Mouse (Mus musculus): ENCODE measurements at regions not wholly inside any gene's neighbourhood (a gene's known extent, or its start where the extent isn't known, plus 50 kb on each side); places are given as distances from the start of the nearest gene placed in this dataset.
A peak's percentile ranks its signal among the peaks of the same experiment; 100 is the strongest.

DNA sequence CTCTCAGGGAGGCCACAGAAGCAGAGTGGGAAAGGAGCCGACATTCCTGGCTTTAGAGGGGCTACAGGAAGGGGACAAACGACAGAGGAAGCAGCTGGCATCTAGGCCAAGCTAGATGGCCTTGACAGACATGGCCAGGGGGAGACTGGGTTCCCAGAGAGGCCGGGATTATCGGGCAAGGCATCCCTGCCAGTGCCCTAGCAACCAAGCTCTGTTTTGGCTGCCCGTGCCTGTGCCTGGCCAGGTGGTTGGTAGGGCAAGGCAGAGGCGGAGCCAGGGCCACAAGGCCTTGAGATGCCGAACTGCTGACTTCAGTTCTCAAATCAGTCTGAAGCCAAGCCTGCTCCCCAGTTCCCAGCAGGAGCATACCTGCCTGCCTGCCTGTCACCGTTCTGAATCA lies 142.7 kb downstream of the Vegfa start:
- DNase-seq (ENCODE audit: low spot score) = peak; percentile 66

DNA sequence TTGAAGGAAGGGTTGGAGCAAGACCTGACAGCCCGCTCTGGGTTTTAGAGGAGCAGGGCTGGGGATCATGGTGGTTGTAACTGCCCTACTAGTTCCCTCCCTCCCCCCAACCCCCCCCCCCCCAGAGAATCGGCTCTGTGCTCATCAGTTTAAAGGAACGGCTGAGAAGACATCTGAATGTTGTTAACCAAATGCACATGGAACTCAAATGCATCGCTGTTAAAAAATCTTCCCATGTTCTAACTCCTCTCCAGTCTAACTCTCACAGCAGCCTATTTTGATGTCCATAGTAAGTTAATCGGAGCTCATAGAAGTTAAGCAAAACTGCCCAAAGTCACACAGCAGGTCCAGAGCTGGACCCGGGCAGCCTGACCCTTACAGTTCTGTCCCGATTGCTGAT lies 143.1 kb downstream of the Vegfa start:
- DNase-seq (ENCODE audit: low spot score) = no peak

DNA sequence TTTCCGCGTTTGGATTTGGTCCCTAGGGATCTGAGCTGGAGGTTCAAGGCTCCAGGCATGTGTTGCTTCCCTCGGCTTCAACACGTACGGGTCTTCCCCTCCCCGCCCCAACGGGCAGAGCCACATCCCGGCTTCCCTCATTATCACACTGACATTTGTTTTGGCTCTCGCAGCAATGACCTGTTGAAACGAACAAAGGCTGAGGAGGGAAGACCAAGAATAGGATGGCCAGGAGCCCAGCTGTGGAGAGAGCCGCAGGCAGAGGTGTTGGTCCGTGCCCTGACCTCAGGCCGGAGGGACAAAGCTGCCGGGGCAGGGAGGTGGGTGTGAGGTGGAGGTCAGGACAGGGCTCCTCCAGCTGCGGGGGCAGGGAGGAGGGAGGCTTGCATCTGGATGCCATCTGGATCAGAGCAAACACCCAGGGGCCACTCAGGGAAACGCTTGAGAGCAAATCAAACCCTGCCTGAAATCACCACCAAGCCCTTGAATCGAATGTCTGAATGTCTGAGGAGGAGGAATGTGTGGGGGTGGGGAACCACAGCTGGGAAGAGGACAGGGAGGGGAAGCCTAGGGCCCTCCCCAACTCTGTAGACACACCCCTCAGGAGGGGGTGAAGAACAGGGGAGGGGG lies 145.6 kb downstream of the Vegfa start:
- no peak for DNase-seq (ENCODE audit: low spot score)

DNA sequence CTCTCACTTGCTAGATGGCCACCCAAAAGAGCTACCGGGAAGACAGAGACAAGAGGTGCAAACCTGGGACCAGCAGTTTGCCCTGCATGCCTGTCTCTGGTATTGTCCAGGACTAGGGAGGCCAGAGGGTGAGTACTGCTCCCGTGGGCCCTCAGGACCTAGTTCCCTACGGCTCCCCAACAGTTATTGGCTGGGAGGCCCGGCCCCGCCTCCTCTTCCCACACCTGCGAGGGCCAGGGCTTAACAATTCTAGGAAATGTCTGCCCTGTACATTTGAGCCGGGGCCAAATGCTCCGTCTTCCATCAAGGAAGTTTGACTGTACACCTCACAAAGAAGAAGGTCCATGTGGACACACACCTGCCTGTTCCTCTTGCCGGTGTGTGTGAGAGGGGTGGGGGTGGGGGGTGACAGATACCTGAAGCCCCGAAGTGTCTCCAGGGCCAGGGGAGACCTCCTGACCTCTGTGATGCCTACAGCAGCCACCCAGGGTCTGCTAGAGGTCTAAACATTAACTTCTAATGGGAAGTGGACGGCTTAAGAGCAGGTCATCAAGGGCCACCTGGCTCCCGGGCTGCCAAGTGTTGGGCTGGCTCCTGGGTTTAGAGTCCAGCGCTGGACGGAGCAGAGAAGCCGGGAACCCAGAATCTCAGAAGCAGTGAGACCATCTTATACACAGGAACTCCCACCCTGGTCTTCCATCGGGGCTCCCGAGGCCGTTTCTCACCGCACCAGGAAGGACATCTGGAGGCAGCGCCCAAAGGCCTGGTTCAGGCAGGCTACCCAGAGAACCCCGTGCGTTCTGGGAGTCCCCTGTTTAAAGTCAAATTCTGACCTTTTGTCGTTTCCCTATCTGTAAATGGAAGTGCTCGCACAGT lies 146.5 kb downstream of the Vegfa start:
- no peak for DNase-seq (ENCODE audit: low spot score)

DNA sequence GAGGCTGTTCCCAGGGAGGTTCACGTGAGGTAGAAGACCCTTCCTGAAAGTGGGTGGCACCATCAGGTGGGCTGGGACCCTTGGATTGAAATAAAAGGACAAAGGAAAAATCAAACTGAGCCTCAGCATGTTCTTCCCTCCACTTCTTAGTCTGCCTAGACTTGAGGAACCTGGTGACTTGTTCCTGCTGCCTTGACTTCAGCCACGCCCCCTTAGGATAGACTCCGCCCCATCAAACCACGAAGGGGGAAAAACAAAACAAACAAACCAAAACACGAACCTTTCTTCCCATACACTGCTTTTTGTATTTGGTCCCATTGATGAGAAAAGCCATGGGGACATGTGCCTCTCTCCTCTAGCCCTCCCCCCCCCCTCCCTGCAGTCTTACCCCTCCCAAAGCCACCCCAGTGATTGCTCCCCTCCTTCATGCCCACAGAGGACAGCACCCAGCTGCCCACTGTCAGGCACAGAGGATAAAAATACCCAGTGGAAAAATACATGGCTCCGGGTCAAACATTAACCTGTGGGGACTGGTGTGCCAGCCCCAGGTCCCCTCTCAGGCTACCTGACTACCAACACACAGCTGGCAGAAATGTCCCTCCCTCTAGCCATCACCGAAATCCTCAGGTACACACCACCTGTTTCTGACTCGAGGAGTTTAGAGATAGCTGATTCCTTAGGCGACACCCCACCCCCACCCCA lies 148.0 kb downstream of the Vegfa start:
- no peak for DNase-seq (ENCODE audit: low spot score)

DNA sequence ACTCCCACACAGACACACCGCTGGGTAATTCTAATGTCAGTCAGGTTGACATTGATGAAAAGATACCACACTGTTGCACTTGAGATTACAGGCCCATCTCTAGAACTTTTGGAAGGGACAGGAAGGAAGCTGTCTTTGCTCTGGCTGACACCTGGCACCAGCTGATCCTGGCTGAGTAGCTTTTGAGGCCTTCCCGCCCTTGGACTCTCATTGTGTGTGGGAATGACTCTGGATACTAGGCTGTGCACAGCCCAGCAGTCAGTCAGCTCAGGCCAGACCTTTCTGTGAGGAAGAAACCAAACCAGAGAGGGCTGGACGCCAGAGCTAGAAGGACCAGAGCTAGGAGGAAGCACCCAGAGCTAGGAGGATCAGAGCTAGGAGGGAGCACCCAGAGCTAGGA lies 149.0 kb upstream of the 1600014C23Rik start:
- DNase-seq (ENCODE audit: low spot score) = no peak

DNA sequence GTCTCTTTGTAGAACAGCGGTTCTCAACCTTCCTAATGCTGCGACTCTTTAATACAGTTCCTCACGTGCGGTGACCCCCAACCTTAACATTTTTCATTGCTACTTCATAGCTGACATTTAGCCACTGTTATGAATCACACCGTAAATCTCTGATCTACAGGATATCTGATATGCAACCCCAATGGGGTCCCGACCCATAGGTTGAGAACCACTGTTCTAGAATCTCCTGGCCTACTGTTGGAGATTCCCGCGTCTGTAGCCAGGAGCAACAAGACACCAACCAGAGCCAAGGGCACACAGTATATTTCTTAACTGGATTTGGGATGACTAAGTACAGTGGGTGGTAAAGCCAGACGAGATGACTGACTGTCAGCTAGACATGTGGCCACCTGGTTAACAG lies 147.6 kb upstream of the 1600014C23Rik start:
- no peak for DNase-seq (ENCODE audit: low spot score)

DNA sequence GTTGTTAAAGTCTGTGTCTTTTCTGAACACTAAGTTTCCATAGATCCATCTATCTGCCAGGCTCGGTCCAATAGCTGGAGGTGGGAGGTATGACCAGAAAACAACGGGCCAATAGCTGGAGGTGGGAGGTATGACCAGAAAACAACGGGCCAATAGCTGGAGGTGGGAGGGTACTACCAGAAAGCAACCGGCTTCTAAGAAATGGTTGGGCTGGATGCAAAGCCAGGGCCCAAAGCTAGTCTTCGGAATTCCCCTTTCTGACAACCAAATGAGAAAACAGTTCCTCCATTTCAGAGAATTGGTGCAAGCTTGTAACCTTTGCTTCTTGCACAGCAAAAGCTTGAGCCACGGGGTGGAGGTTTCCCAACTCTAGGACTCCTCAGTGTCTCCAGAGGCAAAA lies 147.1 kb upstream of the 1600014C23Rik start:
- no peak for DNase-seq (ENCODE audit: low spot score)

DNA sequence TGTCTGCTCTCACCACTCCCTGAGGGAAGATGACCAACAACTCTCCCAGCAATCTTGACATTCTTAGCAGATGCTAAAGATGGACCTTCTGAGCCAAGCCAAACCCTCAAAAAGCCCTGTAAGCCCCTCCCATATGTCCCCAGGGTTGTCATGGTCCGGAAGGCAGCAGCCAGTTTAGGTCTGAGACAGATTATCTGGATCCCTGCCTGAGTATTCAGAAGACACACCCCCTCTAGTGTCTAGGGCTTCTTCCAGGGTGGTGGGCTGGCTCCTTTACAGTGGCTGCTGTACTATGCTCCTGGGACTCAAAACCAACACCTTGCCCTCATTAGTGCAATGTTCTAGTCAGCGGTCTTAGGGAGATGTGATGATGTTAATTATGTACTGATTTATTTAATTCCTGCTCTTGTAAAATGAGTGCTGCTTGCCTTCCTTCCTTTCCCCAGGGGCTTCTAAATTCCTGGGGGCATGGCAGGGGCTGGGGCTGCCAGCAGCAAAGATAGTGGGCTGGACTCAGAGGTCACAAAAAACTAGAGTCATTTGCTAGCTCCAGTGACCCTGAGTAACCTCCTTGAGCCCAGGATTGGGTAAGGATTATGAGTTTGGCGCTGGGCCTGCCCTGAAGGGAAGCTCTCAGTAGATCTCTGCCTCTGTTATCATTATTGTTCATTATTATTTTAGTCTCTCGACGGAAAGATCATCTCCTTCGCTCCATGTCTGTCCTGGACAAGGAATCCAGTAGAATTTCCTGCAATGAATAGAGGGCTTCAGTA lies 146.0 kb upstream of the 1600014C23Rik start:
- DNase-seq (ENCODE audit: low spot score) = no peak

DNA sequence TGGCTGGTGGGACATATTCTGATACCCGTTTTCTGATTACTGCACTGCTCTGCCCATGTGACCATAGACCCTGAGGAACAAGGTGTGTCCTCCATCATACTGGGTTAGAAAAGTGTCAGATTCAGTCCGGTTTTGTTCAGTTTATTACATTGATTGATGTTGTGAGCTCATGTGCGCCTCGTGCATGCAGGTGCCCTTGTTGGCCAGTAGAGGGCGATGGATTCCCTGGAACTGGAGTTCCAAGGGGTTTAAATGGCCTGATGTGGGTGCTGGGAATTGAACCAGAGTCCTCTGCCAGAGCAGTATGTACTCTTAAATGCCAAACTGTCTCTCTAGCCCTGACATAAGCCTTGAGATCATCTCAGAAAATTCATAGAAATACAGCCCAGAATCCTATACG lies 144.8 kb upstream of the 1600014C23Rik start:
- no peak for DNase-seq (ENCODE audit: low spot score)

DNA sequence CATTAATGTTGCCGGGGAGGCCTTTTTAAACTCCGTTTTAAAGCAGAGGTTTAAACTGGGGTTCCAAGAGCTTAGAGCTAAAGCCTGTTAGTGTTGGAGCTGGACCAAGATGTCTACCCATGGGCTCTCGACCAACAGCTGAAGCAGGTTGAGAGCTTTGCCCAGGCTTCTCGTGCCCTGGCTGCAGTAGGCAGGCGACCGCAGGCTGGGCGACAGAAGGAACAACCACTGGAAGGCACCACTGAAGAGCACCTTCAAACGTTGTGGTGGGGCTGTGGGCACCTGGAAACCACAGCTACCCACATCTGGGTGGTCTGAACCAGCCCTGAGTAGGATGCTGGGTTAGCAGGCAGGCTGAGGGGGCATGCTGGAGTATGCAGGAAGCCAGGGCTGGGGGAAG lies 141.7 kb upstream of the 1600014C23Rik start:
- no peak for DNase-seq (ENCODE audit: low spot score)

DNA sequence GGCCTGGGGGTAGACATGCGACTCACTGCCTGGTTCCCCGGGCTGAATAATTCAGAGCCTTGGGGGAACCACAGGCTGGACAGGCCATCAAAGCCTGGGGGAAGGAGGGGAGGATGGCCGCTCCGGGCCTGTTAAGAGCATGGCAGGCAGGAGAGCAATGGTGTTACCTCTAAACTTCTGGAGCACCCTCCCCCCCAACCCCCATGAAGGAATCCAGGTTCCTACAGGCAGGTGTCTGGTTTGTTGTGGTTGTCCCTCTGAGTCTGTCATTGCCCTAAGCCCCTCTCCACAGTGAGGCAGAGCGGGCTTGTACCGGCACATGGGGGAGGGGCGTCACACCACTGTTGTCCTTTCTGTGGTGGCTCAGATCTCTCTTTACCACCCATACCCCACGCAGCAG lies 140.4 kb upstream of the 1600014C23Rik start:
- no peak for DNase-seq (ENCODE audit: low spot score)

DNA sequence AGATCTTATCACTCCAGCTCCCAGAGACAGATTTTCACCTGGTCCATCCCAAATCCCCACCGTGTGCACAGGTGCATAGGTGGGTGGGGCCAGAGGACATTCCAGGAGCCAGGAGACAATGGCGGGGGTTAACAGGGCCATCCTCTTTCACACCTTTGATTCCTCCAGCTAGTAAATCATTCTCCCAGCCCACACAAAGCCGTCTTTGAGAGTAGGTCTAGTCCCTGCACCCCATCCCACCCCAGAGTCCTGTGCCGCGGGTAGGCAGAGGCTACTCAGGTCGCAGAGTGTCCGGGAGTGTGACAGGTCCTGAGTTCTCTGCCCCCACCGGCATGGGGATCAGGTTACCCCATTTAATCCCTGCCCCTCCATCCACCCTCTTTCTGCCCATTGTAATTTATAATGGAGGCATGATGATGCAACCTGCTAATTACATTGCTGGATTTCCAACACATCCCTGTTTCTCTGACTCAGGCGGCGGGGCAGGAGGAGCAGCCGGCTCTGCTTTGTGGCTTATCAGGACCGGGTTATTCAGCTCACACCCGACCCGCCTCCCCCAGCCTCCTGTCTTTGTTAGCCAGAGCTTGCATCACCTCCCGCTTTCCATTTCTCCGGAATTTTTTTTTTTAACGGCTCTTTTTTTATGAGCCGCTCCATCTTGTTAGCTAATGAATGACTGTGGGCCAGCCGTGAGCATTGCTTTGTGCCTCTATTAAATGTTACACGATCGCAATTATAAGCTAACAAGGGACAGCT lies 139.7 kb upstream of the 1600014C23Rik start:
- no peak for DNase-seq (ENCODE audit: low spot score)

DNA sequence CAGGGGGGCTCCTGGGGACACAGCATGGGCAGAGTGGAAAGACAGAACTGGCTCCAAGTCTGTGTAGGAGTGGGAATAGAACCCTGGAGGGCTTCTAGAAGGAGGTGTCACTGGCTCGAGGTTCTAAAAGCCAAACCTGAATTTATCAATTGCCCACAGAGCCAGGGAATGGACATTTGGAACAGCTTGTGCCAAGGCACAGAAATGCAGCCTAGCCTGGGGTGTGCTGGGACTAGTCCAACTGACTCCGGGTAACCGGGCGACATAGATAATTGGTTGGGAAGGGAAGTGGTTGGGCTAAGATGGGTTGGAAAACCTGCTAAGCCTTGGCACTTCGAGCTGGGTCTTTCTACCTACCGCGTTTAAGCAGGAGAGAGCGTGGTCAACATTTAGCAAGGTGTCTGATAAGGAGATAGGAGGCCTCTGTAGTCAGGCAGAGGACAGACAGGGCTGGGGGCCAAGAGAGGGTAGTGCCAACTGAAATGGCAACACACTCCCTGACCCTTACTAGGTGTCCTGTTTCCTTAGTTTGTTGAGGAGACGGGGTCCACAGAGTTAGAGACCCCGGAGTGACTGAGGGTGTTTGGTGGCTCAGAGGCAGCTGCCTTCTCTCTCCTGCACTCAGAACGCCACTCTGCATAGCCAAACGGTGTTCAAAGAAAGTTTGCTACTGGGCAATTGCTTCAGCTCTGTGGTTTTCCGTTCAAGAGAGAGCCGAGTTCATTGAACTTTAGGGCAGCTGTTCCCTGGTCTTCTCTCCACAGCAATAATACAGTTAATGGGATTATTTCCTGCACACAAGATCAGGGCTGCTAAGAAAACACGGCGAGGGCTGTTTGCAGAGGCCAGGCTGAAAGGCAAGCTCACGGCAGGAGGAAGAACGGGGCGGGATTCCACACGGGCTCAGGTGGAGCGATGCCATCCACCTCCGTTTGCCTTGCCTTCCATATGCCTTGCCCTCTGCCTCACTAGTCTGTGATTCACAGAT lies 138.3 kb upstream of the 1600014C23Rik start:
- no peak for DNase-seq (ENCODE audit: low spot score)

DNA sequence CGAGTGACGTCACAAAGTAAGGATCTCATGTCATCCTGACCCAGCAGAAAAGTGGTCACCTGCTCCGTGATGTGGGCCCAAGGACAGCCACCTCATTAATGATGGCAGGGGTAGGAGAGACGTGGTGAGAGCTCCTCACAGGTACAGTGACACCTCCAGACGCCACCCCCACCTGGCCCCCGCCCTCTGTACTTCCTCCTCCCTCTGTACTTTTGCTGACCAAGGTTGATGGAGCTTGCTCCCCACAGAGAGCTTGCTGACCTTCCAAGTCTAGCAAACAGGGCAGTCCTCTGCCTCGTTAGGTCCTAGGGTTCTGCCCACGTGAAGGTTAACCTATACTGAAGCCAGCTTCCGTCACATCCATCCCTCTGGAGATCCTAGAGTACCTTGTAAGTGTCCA lies 137.4 kb upstream of the 1600014C23Rik start:
- DNase-seq (ENCODE audit: low spot score) = no peak

DNA sequence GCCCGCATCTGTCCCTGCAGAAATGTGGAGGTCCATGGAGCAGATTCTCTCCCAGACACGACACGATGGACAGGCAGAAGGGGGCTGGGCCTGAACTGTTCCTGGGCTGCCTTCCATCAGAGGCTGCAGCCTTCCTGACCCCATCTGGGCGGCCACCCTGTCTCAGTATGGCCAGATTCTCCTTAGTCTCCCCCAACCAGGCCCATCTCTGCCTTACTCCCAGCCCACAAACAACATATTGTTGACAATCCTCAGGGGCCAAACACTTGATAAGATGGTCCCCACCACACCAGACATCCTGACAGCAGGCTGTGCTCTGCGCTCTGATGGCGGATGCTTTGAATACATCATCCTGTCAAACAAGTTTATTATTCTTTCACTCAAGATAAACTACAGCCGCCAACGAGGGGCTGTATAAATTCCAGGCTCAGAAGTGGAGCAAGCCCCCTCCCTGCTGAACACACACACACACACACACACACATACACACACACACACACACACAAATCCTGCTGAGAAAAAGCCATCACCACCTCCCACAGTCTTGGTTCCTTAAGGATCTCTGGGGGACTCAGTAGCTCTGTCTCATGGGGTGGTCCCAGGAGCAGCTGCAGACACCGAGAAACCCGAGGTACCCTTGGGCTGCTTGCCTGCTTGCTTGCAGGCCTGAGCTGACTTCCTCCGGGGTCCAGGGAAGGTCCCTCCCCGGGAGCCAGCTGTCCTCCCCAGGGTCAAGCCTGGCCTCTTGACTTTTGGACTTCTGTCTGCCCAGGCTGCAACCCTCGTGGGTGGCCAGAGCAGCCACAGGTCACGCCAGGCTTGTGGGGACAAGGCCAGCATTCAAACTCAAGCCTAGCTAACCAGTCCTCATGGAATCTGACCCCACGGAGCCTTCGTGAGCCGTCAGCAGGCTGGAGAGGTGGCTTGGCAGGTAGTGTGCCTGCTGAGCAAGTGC lies 135.6 kb upstream of the 1600014C23Rik start:
- no peak for DNase-seq (ENCODE audit: low spot score)

DNA sequence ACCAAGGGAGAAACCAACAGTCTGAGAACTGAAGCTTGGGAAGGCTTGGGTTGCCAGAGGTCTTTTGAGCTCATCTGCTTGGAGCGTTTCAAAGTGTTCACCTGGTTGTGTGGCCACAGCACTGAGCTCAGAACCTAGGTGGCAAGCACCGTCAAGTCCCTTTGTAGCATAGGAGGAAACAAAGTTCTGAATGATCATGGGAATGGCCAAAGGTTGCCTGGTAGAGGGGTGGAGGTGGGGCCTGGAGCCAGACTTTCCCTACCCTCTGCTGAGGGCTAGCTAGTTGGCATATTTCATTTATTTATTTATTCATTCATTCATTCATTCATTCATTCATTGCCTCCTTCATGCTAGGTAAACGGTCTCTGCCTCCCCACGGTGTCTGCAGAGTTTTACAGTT lies 134.9 kb upstream of the 1600014C23Rik start:
- no peak for DNase-seq (ENCODE audit: low spot score)

DNA sequence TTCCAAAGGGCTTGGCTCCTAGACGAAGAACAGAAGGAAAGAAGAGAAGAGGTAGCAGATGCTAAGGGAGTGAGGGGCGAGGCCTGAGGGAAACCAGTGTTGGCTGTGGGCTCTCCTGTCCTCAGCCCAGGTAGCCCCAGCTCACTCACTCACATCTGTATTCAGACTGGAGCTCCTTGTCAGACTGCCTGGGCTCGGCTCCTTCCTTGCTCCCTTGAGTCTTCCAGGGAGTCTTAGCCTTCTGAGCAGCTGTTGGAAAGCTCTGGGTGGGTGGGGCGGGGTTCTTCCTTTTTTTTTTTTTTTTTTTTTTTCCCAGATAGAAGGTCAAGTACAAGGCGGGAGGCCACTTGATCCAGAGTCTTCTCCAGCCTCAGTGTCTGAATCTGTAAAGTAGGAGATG lies 134.1 kb upstream of the 1600014C23Rik start:
- peak; percentile 2 for DNase-seq (ENCODE audit: low spot score)

Data from ovary, postnatal 36 days (tissue).